Mouse (Mus musculus): Measurements from ENCODE around the gene Incenp. TPM values are rescaled to one million over a fixed set of nuclear protein-coding genes. Genes with fewer than 3 reads are reported as not detected.
A peak's percentile ranks its signal among the peaks of the same experiment; 100 is the strongest.
"Not testable (repeated sequence)": the region's sequence is repeated elsewhere in the genome, so short reads cannot be mapped to it uniquely, and the experiment has no call there.

Gene Incenp
- polyA plus RNA-seq, 1 experiment from 2014 or later = 52.2 TPM

DNA sequence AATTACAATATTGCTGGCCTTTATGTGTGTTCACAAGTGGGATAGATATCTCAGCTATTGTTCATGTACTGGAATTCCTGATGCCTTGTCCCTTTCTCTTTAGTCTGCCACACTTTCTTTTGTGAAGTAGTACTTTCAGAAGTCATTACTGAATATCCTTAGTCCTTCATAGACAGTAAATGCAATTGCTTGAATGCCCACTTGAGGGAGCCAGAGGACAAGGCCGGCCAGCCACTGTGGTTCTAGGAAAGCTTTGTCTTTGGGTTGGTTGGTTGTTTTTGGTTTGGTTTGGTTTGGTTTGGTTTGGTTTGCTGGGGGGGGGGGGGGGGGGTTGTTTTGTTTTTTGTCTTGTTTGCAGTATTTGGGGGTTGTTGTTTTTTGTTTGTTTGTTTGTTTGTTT is 16.6 kb upstream of the Incenp start:
- no peak overlapping the region for H3K4me3 ChIP-seq (ENCODE audit: control insufficient read depth in 1 of 2, insufficient read depth in 1 of 2, low read depth in 1 of 2, low read length in 2 of 2)
- no peaks in the 10 kb centered on the region for H3K36me3 ChIP-seq (ENCODE audit: control insufficient read depth, insufficient read depth, low read length)
- no peaks in the 10 kb centered on the region for H3K27me3 ChIP-seq (ENCODE audit: control insufficient read depth, insufficient read depth, low read length)
- H3K4me2 ChIP-seq (ENCODE audit: low read length) = no peak overlapping the region
- H3K9ac ChIP-seq (ENCODE audit: low read length) = no peak overlapping the region
- no peak; the same call in 1 of the 2 replicates for ATAC-seq (ENCODE audit: insufficient number of reproducible peaks, insufficient read depth, low FRiP score, low read depth)
- 0% methylated on average over 1 of the region's 1 CpGs for WGBS
- H3K9me3 ChIP-seq (ENCODE audit: control insufficient read depth, low read length) = no peaks in the 10 kb centered on the region
- H3K4me1 ChIP-seq (ENCODE audit: control insufficient read depth in 2 of 2, insufficient read depth in 2 of 2, low read length in 2 of 2) = no peaks in the 10 kb centered on the region; a peak in 1 of 4 replicates
- H3K27ac ChIP-seq (replicated peaks in 1 of 2; ENCODE audit: control insufficient read depth in 1 of 2, insufficient read depth in 1 of 2, low read depth in 2 of 2, low read length in 2 of 2) = no peak overlapping the region

DNA sequence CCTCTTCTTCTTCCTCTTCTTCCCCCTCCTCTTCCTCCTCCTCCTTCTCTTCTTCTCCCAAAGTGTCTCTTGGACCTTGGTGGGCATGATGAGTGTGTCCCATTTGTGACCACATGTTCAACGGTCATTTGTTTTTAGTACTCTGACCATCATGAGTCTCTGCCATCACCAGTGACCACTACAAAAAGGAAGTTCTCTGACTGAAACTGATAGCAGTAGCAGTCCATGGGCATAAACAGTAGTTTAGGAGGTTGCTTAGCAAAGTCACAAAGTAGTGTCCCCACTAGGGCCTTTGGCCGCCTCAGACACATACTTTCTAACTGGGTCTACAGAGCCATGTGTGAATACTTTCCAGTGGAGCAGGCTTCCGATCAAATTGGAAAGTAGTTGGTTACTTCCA is 15.0 kb upstream of the Incenp start:
- no peak overlapping the region for H3K4me2 ChIP-seq (ENCODE audit: low read length)
- H3K9me3 ChIP-seq (ENCODE audit: control insufficient read depth, low read length) = no peaks in the 10 kb centered on the region
- no peaks in the 10 kb centered on the region; a peak in 1 of 4 replicates for H3K4me1 ChIP-seq (ENCODE audit: control insufficient read depth in 2 of 2, insufficient read depth in 2 of 2, low read length in 2 of 2)
- H3K27me3 ChIP-seq (ENCODE audit: control insufficient read depth, insufficient read depth, low read length) = no peaks in the 10 kb centered on the region
- H3K9ac ChIP-seq (ENCODE audit: low read length) = no peak overlapping the region
- no peaks in the 10 kb centered on the region for H3K36me3 ChIP-seq (ENCODE audit: control insufficient read depth, insufficient read depth, low read length)
- 76% methylated on average over 3 of the region's 3 CpGs for WGBS
- ATAC-seq (ENCODE audit: insufficient number of reproducible peaks, insufficient read depth, low FRiP score, low read depth) = no peak
- H3K4me3 ChIP-seq (ENCODE audit: control insufficient read depth in 1 of 2, insufficient read depth in 1 of 2, low read depth in 1 of 2, low read length in 2 of 2) = no peak overlapping the region
- H3K27ac ChIP-seq (replicated peaks in 1 of 2; ENCODE audit: control insufficient read depth in 1 of 2, insufficient read depth in 1 of 2, low read depth in 2 of 2, low read length in 2 of 2) = no peak overlapping the region

- Histone ChIP-seq H3K4me2 (ENCODE audit: low read length) (no peak overlapping the region), H3K4me1 (ENCODE audit: control insufficient read depth in 2 of 2, insufficient read depth in 2 of 2, low read length in 2 of 2) (no peaks in the 10 kb centered on the region; a peak in 1 of 4 replicates), H3K27ac (replicated peaks in 1 of 2; ENCODE audit: control insufficient read depth in 1 of 2, insufficient read depth in 1 of 2, low read depth in 2 of 2, low read length in 2 of 2) (no peak overlapping the region), H3K36me3 (ENCODE audit: control insufficient read depth, insufficient read depth, low read length) (no peaks in the 10 kb centered on the region), H3K9ac (ENCODE audit: low read length) (no peak overlapping the region), H3K4me3 (ENCODE audit: control insufficient read depth in 1 of 2, insufficient read depth in 1 of 2, low read depth in 1 of 2, low read length in 2 of 2) (no peak overlapping the region), H3K9me3 (ENCODE audit: control insufficient read depth, low read length) (no peaks in the 10 kb centered on the region), H3K27me3 (ENCODE audit: control insufficient read depth, insufficient read depth, low read length) (no peaks in the 10 kb centered on the region)
- ATAC-seq (ENCODE audit: insufficient number of reproducible peaks, insufficient read depth, low FRiP score, low read depth) = no peak
- 80% methylated on average over 5 of the region's 5 CpGs for WGBS
Observed at GRCm38 (mm10) chr19:9913784-9914183, 14.4 kb upstream of the Incenp start.

- no peak for ATAC-seq (ENCODE audit: insufficient number of reproducible peaks, insufficient read depth, low FRiP score, low read depth)
- Histone ChIP-seq H3K4me1 (ENCODE audit: control insufficient read depth in 2 of 2, insufficient read depth in 2 of 2, low read length in 2 of 2) (no peaks in the 10 kb centered on the region; a peak in 1 of 4 replicates), H3K9me3 (ENCODE audit: control insufficient read depth, low read length) (no peaks in the 10 kb centered on the region), H3K4me2 (ENCODE audit: low read length) (peak overlapping the region; percentile 35), H3K27me3 (ENCODE audit: control insufficient read depth, insufficient read depth, low read length) (no peaks in the 10 kb centered on the region), H3K36me3 (ENCODE audit: control insufficient read depth, insufficient read depth, low read length) (no peaks in the 10 kb centered on the region), H3K9ac (ENCODE audit: low read length) (no peak overlapping the region), H3K27ac (replicated peaks in 1 of 2; ENCODE audit: control insufficient read depth in 1 of 2, insufficient read depth in 1 of 2, low read depth in 2 of 2, low read length in 2 of 2) (no peak overlapping the region), H3K4me3 (ENCODE audit: control insufficient read depth in 1 of 2, insufficient read depth in 1 of 2, low read depth in 1 of 2, low read length in 2 of 2) (peak overlapping the region in 1 of 2 experiments; percentile 8; a peak in 1 of 4 replicates)
- 13% methylated on average over 6 of the region's 6 CpGs for WGBS
Observed at GRCm38 (mm10) chr19:9911314-9911754, 12.0 kb upstream of the Incenp start.

GRCm38 (mm10) chr19:9909351-9909750 is 10.0 kb upstream of the Incenp start:
- H3K9me3 ChIP-seq (ENCODE audit: control insufficient read depth, low read length) = no peaks in the 10 kb centered on the region
- ATAC-seq (ENCODE audit: insufficient number of reproducible peaks, insufficient read depth, low FRiP score, low read depth) = no peak
- H3K27ac ChIP-seq (replicated peaks in 1 of 2; ENCODE audit: control insufficient read depth in 1 of 2, insufficient read depth in 1 of 2, low read depth in 2 of 2, low read length in 2 of 2) = no peak overlapping the region
- no peak overlapping the region for H3K9ac ChIP-seq (ENCODE audit: low read length)
- 48% methylated on average over 5 of the region's 5 CpGs for WGBS
- no peak overlapping the region for H3K4me3 ChIP-seq (ENCODE audit: control insufficient read depth in 1 of 2, insufficient read depth in 1 of 2, low read depth in 1 of 2, low read length in 2 of 2)
- no peaks in the 10 kb centered on the region; a peak in 1 of 4 replicates for H3K4me1 ChIP-seq (ENCODE audit: control insufficient read depth in 2 of 2, insufficient read depth in 2 of 2, low read length in 2 of 2)
- no peaks in the 10 kb centered on the region for H3K27me3 ChIP-seq (ENCODE audit: control insufficient read depth, insufficient read depth, low read length)
- H3K4me2 ChIP-seq (ENCODE audit: low read length) = no peak overlapping the region
- no peaks in the 10 kb centered on the region for H3K36me3 ChIP-seq (ENCODE audit: control insufficient read depth, insufficient read depth, low read length)

GRCm38 (mm10) chr19:9900696-9901095 is 1.3 kb upstream of the Incenp start:
- 92% methylated on average over 2 of the region's 2 CpGs for WGBS
- H3K4me2 ChIP-seq (ENCODE audit: low read length); H3K4me3 ChIP-seq (ENCODE audit: control insufficient read depth in 1 of 2, insufficient read depth in 1 of 2, low read depth in 1 of 2, low read length in 2 of 2); H3K36me3 ChIP-seq (ENCODE audit: control insufficient read depth, insufficient read depth, low read length); H3K9ac ChIP-seq (ENCODE audit: low read length); H3K27ac ChIP-seq (replicated peaks in 1 of 2; ENCODE audit: control insufficient read depth in 1 of 2, insufficient read depth in 1 of 2, low read depth in 2 of 2, low read length in 2 of 2); ATAC-seq (ENCODE audit: insufficient number of reproducible peaks, insufficient read depth, low FRiP score, low read depth); H3K9me3 ChIP-seq (ENCODE audit: control insufficient read depth, low read length); H3K27me3 ChIP-seq (ENCODE audit: control insufficient read depth, insufficient read depth, low read length): not testable (repeated sequence)
- peaks cover 7 to 24% of the 10 kb centered on the region in 2 experiments for H3K4me1 ChIP-seq (ENCODE audit: control insufficient read depth in 2 of 2, insufficient read depth in 2 of 2, low read length in 2 of 2)

GRCm38 (mm10) chr19:9899780-9900146 is 412 bp upstream of the Incenp start:
- ATAC-seq (ENCODE audit: insufficient number of reproducible peaks, insufficient read depth, low FRiP score, low read depth) = peak; percentile 36
- 8% methylated on average over 10 of the region's 10 CpGs for WGBS

More at GRCm38 (mm10) chr19:9899780-9900146, 412 bp upstream of the Incenp start:
- H3K4me1 ChIP-seq (ENCODE audit: control insufficient read depth in 2 of 2, insufficient read depth in 2 of 2, low read length in 2 of 2) = peaks cover 7 to 24% of the 10 kb centered on the region in 2 experiments
- H3K36me3 ChIP-seq (ENCODE audit: control insufficient read depth, insufficient read depth, low read length) = peaks cover 7% of the 10 kb centered on the region
- peak overlapping the region; percentile 80 for H3K4me2 ChIP-seq (ENCODE audit: low read length)
- peak overlapping the region; percentile 60 to 77 for H3K4me3 ChIP-seq (ENCODE audit: control insufficient read depth in 1 of 2, insufficient read depth in 1 of 2, low read depth in 1 of 2, low read length in 2 of 2)
- no peaks in the 10 kb centered on the region for H3K27me3 ChIP-seq (ENCODE audit: control insufficient read depth, insufficient read depth, low read length)
- peak overlapping the region; percentile 89 to 90 for H3K27ac ChIP-seq (replicated peaks in 1 of 2; ENCODE audit: control insufficient read depth in 1 of 2, insufficient read depth in 1 of 2, low read depth in 2 of 2, low read length in 2 of 2)
- peak overlapping the region; percentile 72 for H3K9ac ChIP-seq (ENCODE audit: low read length)
- H3K9me3 ChIP-seq (ENCODE audit: control insufficient read depth, low read length) = no peaks in the 10 kb centered on the region
